In genomic region chr13:96541381-96541780, GRCm38 (mm10) we compare ENCODE assay signal across 9 mouse cellular contexts. TPM values are rescaled to one million over a fixed set of nuclear protein-coding genes. Genes with fewer than 3 reads are reported as not detected.
A peak's percentile ranks its signal among the peaks of the same experiment; 100 is the strongest.
DNase-seq lines count a peak whose midpoint lies in the region; ATAC-seq lines count a peak whose summit lies in the region.
"Had no signal": no experiment of that assay in that cellular context is flagged by ENCODE, and none has a peak within 500 bp of the region (broad histone marks: within the 10 kb centered on the region; RNA-seq: fewer than 3 reads in every experiment).

No protein-coding gene starts in this region.

- no peaks in the 10 kb centered on the region for H3K9me3 ChIP-seq in kidney, embryonic 14.5 days (ENCODE audit: control insufficient read depth, low read length)
- H3K9me3 ChIP-seq in midbrain, embryonic 16.5 days (replicated peaks; ENCODE audit: control insufficient read depth, low read length, poor library complexity, severe bottlenecking), result no peaks in the 10 kb centered on the region

- H3K4me3 ChIP-seq in kidney, embryonic 14.5 days (ENCODE audit: low read length), result peak overlapping the region; percentile 100
- H3K4me3 ChIP-seq in brown adipose tissue, adult 24 weeks (ENCODE audit: insufficient read depth, low read depth, low read length), result 0 out of 2 replicates have a peak overlapping the region, but pooled peaks have one; percentile 15
- no peak overlapping the region; the same call in 1 of the 2 replicates for H3K4me3 ChIP-seq in midbrain, embryonic 16.5 days (ENCODE audit: low read depth, low read length)

- H3K4me2 ChIP-seq in kidney, embryonic 14.5 days (replicated peaks; ENCODE audit: low read depth, low read length), result peak overlapping the region; percentile 43
- H3K4me2 ChIP-seq in midbrain, embryonic 16.5 days (ENCODE audit: low read length), result peak overlapping the region; percentile 57

- H3K9ac ChIP-seq in kidney, embryonic 14.5 days (ENCODE audit: low read depth, low read length), result no peak overlapping the region
- no peak overlapping the region for H3K9ac ChIP-seq in midbrain, embryonic 16.5 days (ENCODE audit: low read depth, low read length)

- H3K4me1 ChIP-seq in kidney, embryonic 14.5 days (ENCODE audit: control insufficient read depth, insufficient read depth, low read length), result peaks cover 6% of the 10 kb centered on the region
- H3K4me1 ChIP-seq in brown adipose tissue, adult 24 weeks (ENCODE audit: control insufficient read depth, insufficient read depth, insufficient read length, low read length), result no peaks in the 10 kb centered on the region
- H3K4me1 ChIP-seq in midbrain, embryonic 16.5 days (ENCODE audit: control insufficient read depth, insufficient read depth, low read length), result peaks cover 6% of the 10 kb centered on the region

- H3K27me3 ChIP-seq in kidney, embryonic 14.5 days (ENCODE audit: control insufficient read depth, insufficient read depth, low read length), result no peaks in the 10 kb centered on the region
- H3K27me3 ChIP-seq in midbrain, embryonic 16.5 days (ENCODE audit: control insufficient read depth, insufficient read depth, low read depth, low read length), result no peaks in the 10 kb centered on the region

- DNase-seq in kidney, postnatal 36 days, result no peak
- peak; percentile 39 for DNase-seq in induced T-regulatory cell, adult 2 months (ENCODE audit: low read depth)
- no peak for DNase-seq in adrenal gland, adult 2 months
- no peak for DNase-seq in adrenal gland, adult (ENCODE audit: inconsistent age in 2 of 2, low spot score in 1 of 2)
- no peak for DNase-seq in layer of hippocampus, postnatal 36 days

- 43% methylated on average over 2 of the region's 2 CpGs for WGBS in kidney, embryonic 14.5 days
- WGBS in midbrain, embryonic 16.5 days, result 67% methylated on average over 2 of the region's 2 CpGs

- no peaks in the 10 kb centered on the region for H3K36me3 ChIP-seq in kidney, embryonic 14.5 days (ENCODE audit: control insufficient read depth, insufficient read depth, low read length)
- H3K36me3 ChIP-seq in midbrain, embryonic 16.5 days (ENCODE audit: control insufficient read depth, insufficient read depth, low read length), result no peaks in the 10 kb centered on the region

- ATAC-seq in kidney, embryonic 14.5 days (ENCODE audit: low FRiP score, low TSS enrichment), result no peak
- ATAC-seq in midbrain, embryonic 16.5 days, result no peak

- H3K27ac ChIP-seq in kidney, embryonic 14.5 days (ENCODE audit: low read depth, low read length), result no peak overlapping the region
- no peak overlapping the region for H3K27ac ChIP-seq in brown adipose tissue, adult 24 weeks (replicated peaks; ENCODE audit: low read depth, low read length)
- H3K27ac ChIP-seq in midbrain, embryonic 16.5 days (ENCODE audit: low read length), result no peak overlapping the region

RNA-seq across cellular contexts. Expression of gene Polk, which starts 1.0 kb away (rescaled TPM):
- 5.4 and 10.8 TPM in 2 replicates for polyA plus RNA-seq in kidney, embryonic 14.5 days (2014; fragmentation: Nextera tagmentation; extraction: Ambion mirVana)
- polyA plus RNA-seq in brown adipose tissue, adult 24 weeks (2012; ENCODE audit: insufficient read depth, insufficient read length, missing spikeins), result 2.7 and 3.7 TPM in 2 replicates
- polyA plus RNA-seq in midbrain, embryonic 16.5 days (2015; fragmentation: Nextera tagmentation; extraction: Ambion mirVana), result 7.7 and 7.8 TPM in 2 replicates
- 10 to 100 TPM; 21.8 to 28.5 TPM for total RNA-seq in adrenal gland, adult 2 months (2021)
- polyA plus RNA-seq in adrenal gland, adult 2 months (2012; rRNA removed), result 2.4 and 2.8 TPM in 2 replicates
- total RNA-seq in layer of hippocampus, postnatal 36 days (2021), result 10 to 100 TPM; 11.7 to 12.2 TPM

RNA-seq across cellular contexts. Expression of gene Col4a3bp, which starts 1.0 kb away (rescaled TPM):
- 8.4 and 13.4 TPM in 2 replicates for polyA plus RNA-seq in kidney, embryonic 14.5 days (2014; fragmentation: Nextera tagmentation; extraction: Ambion mirVana)
- 20.4 and 24.9 TPM in 2 replicates for polyA plus RNA-seq in brown adipose tissue, adult 24 weeks (2012; ENCODE audit: insufficient read depth, insufficient read length, missing spikeins)
- polyA plus RNA-seq in midbrain, embryonic 16.5 days (2015; fragmentation: Nextera tagmentation; extraction: Ambion mirVana), result 7.9 and 8.1 TPM in 2 replicates
- 10 to 100 TPM; 60.0 to 93.8 TPM for total RNA-seq in adrenal gland, adult 2 months (2021)
- polyA plus RNA-seq in adrenal gland, adult 2 months (2012; rRNA removed), result 30.3 and 45.3 TPM in 2 replicates
- total RNA-seq in layer of hippocampus, postnatal 36 days (2021), result 10 to 100 TPM; 70.6 to 71.3 TPM

RNA-seq across cellular contexts. Expression of gene Gm17622, which starts 50.8 kb away (rescaled TPM):
- polyA plus RNA-seq in kidney, embryonic 14.5 days (2014; fragmentation: Nextera tagmentation; extraction: Ambion mirVana), result not detected in 2 replicates
- not detected in 2 replicates for polyA plus RNA-seq in brown adipose tissue, adult 24 weeks (2012; ENCODE audit: insufficient read depth, insufficient read length, missing spikeins)
- not detected in 2 replicates for polyA plus RNA-seq in midbrain, embryonic 16.5 days (2015; fragmentation: Nextera tagmentation; extraction: Ambion mirVana)
- total RNA-seq in adrenal gland, adult 2 months (2021), result not detected
- polyA plus RNA-seq in adrenal gland, adult 2 months (2012; rRNA removed), result not detected in 2 replicates
- total RNA-seq in layer of hippocampus, postnatal 36 days (2021), result not detected
- polyA plus RNA-seq: thymus, postnatal 0 days had no signal
